Mouse (Mus musculus) liver, adult 10 weeks (tissue): ENCODE measurements around the gene Olfr99. TPM values are rescaled to one million over a fixed set of nuclear protein-coding genes. Genes with fewer than 3 reads are reported as not detected.

Experiments used
- polyA plus RNA-seq: library from polyadenylated mRNA; stranded (reverse); fragments of 350-450 nt; fragmentation: Illumina TruSeq; extraction: RNeasy Lipid Tissue Mini Kit (QIAGEN cat#74804); gene quantifications from one replicate; pipeline ENCODE4 v1.2.3, GENCODE M21; 2014; ENCODE audit warnings: low read depth, low replicate concordance

Olfr99 gene
- polyA plus RNA-seq, result not detected

DNA sequence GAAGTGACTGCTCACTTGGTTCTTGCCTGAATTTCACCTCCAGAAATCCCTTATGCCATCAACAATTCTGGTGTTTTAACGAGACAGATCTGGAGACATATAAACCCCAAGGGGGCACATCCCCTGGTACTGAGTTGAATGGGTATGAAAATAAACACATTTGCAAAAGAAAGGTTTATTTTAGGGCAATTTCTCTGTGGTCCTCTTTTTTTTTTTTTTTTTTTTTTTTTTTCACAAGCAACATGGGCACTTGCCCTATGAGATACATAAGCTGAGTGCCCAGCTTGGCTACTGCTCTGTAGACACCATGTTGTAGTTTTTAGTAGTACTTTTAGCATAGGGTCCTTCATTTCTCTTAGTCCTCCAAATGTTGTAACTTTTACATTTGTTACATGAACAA, at the start of gene Olfr99:
TSS of gene Olfr99 (minus strand) at position 101 of the 400 bp plus-strand sequence.

DNA sequence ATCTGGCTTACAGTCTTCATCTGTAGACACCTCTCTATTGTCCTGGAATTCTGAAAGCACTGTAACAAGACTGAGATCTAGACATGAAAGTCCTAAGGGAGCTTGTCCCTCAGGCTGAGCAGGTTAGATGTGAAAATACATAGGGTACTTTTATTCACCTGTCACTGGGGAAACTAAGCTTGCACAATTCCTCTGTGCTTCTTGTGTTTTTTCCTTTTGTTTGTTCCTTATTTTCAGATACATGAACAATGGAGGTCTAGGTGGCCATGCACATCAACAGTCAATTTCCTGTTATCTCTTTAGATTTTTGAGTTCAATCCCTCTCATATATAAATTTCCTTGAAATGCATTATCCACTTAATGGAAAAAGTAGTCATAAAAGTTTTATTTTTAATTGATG, 33.7 kb upstream of the Olfr99 start, which contains the start of gene Olfr102:
TSS of gene Olfr102 (minus strand) at position 101 of the 400 bp plus-strand sequence.

DNA sequence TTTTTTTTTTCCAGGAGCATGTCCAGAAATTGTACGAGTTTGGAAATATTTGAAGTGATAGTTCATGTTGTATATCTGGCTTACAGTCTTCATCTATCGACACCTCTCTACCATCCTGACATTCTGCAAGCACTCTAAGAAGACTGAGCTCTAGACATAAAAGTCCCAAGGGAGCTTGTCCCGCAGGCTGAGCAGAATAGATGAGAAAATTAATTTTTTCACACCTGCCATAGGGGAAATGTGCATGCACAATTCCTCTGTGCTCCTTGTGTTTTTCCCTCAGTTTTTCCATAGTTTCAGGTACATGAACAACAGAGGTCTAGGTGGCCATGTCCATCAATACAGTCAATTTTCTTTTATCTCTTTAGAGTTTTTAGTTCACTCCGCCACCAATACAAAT, 21.0 kb upstream of the Olfr99 start, which contains the start of gene Olfr101:
TSS of gene Olfr101 (minus strand) at position 101 of the 400 bp plus-strand sequence.

DNA sequence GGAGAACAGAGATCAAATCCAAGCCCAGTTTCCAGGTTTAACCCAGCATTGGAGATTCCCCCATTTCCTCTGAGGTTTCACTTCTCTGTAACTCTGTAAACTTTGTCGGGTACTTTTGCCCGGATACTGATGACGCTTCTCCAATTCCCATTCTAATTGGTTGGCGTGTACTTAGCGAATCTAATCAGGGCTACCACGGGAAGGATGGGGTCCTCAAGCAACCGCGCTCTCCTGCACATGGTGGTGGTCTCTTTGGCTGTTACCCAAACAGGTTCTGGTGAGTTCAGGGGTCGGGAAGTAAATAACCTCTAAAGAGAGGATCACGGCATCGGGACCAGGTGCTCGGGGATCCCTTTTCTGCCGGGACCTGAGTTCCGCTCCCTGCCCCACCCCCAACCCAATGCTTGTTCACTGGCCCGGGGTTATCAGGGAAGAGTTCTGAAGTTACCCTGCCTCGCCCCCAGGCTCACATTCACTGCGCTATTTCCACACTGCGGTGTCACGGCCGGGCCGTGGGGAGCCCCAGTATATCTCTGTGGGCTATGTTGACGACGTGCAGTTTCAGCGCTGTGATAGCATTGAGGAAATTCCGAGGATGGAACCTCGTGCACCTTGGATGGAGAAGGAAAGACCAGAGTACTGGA, 13.1 kb downstream of the Olfr99 start, which contains the start of gene H2-M3:
TSS of gene H2-M3 (plus strand) at position 163 of the 644 bp plus-strand sequence.

DNA sequence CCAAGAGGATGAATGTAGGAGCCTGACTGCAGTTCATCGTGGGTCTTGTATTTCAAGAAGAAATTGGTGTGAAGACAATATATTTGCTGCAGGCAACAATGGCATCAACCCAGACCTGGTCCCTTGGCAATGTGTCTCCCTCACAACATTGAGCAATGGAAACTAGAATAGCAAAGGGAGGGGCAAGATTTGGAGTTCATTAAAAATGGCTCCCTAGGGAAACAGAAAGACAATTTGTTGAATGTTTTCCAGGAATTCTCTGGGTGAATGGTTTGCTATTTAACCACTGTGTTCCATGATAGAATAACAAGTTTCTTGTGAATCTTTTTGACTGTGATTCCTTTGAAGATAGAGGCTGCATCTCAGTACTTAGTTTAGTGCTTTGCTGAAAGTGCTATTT, 19.6 kb downstream of the Olfr99 start, which contains the start of gene Olfr98:
TSS of gene Olfr98 (minus strand) at position 124 of the 400 bp plus-strand sequence.

DNA sequence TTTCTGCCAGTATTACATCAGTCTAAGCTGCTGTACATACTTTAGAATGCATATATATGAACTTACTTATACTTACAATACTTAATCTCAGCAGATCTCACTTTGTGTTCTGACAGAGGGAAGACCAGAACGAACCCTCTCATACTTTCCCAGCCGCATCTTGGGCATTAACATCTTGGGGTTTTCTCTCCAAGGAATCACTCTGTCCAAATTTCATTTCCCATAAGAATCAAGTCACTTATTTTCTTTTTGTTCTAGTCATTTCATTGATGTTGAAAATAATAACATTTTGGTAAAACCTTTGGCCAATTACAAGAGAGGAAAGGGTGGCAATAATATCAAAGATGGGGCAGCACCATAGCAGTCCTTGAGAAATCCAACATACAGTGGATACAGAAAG, 46.0 kb downstream of the Olfr99 start, which contains the start of gene Olfr97:
TSS of gene Olfr97 (minus strand) at position 101 of the 400 bp plus-strand sequence.

Other genes with a start within 250 kb of the Olfr99 start
- 2.8 TPM for gene Gabbr1, start 237.5 kb downstream of the Olfr99 start, polyA plus RNA-seq
- not detected for gene Olfr90, start 195.0 kb downstream of the Olfr99 start, polyA plus RNA-seq
- not detected for gene Olfr91, start 185.2 kb downstream of the Olfr99 start, polyA plus RNA-seq
- not detected for gene Olfr92, start 163.4 kb downstream of the Olfr99 start, polyA plus RNA-seq
- not detected for gene Olfr93, start 122.0 kb downstream of the Olfr99 start, polyA plus RNA-seq
- 0.61 TPM for gene Ubd, start 89.6 kb downstream of the Olfr99 start, polyA plus RNA-seq
- gene Olfr94, start 82.5 kb downstream of the Olfr99 start, polyA plus RNA-seq, result not detected
- gene Olfr95, start 70.3 kb downstream of the Olfr99 start, polyA plus RNA-seq, result not detected
- gene Olfr96, start 63.3 kb downstream of the Olfr99 start, polyA plus RNA-seq, result not detected
- gene Olfr97, start 46.1 kb downstream of the Olfr99 start, polyA plus RNA-seq, result not detected
- gene Olfr98, start 19.7 kb downstream of the Olfr99 start, polyA plus RNA-seq, result not detected
- gene H2-M3, start 13.2 kb downstream of the Olfr99 start, polyA plus RNA-seq, result 1.0 TPM
- not detected for gene Olfr101, start 20.9 kb upstream of the Olfr99 start, polyA plus RNA-seq
- not detected for gene Olfr102, start 33.6 kb upstream of the Olfr99 start, polyA plus RNA-seq
- gene Olfr103, start 56.2 kb upstream of the Olfr99 start, polyA plus RNA-seq, result not detected
- not detected for gene Olfr104-ps, start 76.1 kb upstream of the Olfr99 start, polyA plus RNA-seq
- not detected for gene Olfr105-ps, start 95.6 kb upstream of the Olfr99 start, polyA plus RNA-seq
- not detected for gene Olfr106-ps, start 106.9 kb upstream of the Olfr99 start, polyA plus RNA-seq
- not detected for gene Olfr107, start 115.8 kb upstream of the Olfr99 start, polyA plus RNA-seq
- not detected for gene Olfr108, start 162.0 kb upstream of the Olfr99 start, polyA plus RNA-seq
- gene Olfr109, start 175.5 kb upstream of the Olfr99 start, polyA plus RNA-seq, result not detected
- not detected for gene H2-M2, start 200.1 kb upstream of the Olfr99 start, polyA plus RNA-seq
- gene Olfr110, start 209.0 kb upstream of the Olfr99 start, polyA plus RNA-seq, result not detected
- gene Olfr111, start 224.6 kb upstream of the Olfr99 start, polyA plus RNA-seq, result not detected